Mouse (Mus musculus) heart, postnatal 14 days (tissue): ENCODE results near the gene Gm379. TPM values are rescaled to one million over a fixed set of nuclear protein-coding genes. Genes with fewer than 3 reads are reported as not detected.

Experiments used
- DNase-seq, 2 experiments: peaks; one replicate each; pipeline ENCODE4 v3.0.0; 2021 to 2022
- intact Hi-C: fragments of 180-260 bp; cut with DNase I; formaldehyde crosslinking; loops from one replicate; pipeline ENCODE4 v1.15.1; 2025
- long read RNA-seq, 2 experiments: library from polyadenylated mRNA; stranded (forward); transcript quantifications; one replicate each; pipeline ENCODE4 v2.0.0; 2021
- total RNA-seq, 2 experiments: library from RNA; stranded (reverse); gene quantifications; 2 replicates each; pipeline ENCODE4 v1.2.3; 2021

Gm379 gene
- total RNA-seq: not detected
- long read RNA-seq, experiment 1: 0 reads
- long read RNA-seq, experiment 2: 0 reads

- no peak for DNase-seq
- intact Hi-C loops: no loop called here
These were observed at the start of gene Gm379 for GRCm38 (mm10) chrX:108664885-108665284. TSS of gene Gm379 (minus strand) at chrX:108664891.

DNA sequence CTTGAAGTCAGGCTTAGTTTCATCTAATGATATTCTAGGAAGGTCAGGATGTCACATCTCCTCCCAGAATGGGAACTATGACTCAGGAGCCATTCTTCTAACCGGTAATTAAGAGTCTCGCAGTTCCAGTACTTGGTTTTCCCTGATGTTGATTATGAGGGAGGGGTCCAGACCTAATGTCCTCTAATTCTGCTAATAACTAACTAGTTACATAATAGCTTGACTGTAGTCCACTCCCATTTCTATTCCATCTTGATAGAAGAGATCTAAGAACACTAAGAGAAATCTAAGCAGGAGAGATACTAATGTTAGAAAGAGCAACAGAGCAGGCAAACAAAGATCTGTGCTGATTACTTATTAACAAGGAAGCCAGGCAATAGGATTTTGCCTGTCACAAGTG lies 39.6 kb upstream of the Gm379 start:
- intact Hi-C loops: no loop called here
- no peak for DNase-seq

GRCm38 (mm10) chrX:108668868-108669267 lies 4.2 kb upstream of the Gm379 start:
- intact Hi-C loops: no loop called here
- no peak for DNase-seq

GRCm38 (mm10) chrX:108621991-108622390 lies 42.7 kb downstream of the Gm379 start:
- intact Hi-C loops: no loop called here
- DNase-seq: no peak

DNA sequence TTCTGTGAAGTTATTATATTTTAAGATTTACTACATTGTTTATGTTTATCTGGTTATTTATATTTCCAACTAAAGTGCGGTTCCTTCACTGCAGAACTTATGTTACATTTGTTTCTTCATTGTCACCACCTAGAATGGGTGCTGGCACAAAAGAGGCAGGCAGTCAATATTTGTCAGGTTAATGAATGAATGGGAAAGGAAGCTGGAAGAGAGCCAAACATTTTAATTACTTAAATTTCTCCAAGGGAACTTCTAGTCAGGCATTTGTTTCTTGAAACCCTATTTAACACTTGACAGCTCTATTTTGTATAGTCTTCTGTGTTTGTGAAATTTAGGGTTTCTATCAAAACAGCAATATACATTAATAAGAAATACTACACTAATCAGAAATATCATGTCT lies 43.8 kb downstream of the Gm379 start:
- no peak for DNase-seq
- intact Hi-C loops: no loop called here

Other genes with a start within 250 kb of the Gm379 start
- 1 to 10 TPM; 8.8 to 9.4 TPM for gene Brwd3, start 169.5 kb upstream of the Gm379 start, total RNA-seq